Mouse (Mus musculus): ENCODE measurements around the gene Slc43a2. TPM values are rescaled to one million over a fixed set of nuclear protein-coding genes. Genes with fewer than 3 reads are reported as not detected.

Gene Slc43a2
- total RNA-seq, 2 experiments from 2014 or later: 32.3 to 33.5 TPM

- ATAC-seq (ENCODE audit: poor library complexity, severe bottlenecking): no peak
Observed at GRCm38 (mm10) chr11:75598004-75598403, 66.5 kb downstream of the Slc43a2 start.

GRCm38 (mm10) chr11:75599802-75600201 is 68.3 kb downstream of the Slc43a2 start:
- peak; percentile 97 for ATAC-seq (ENCODE audit: poor library complexity, severe bottlenecking)

- ATAC-seq (ENCODE audit: poor library complexity, severe bottlenecking): no peak
Observed at GRCm38 (mm10) chr11:75604826-75605225, 73.3 kb downstream of the Slc43a2 start.

GRCm38 (mm10) chr11:75605318-75605717 is 73.8 kb downstream of the Slc43a2 start:
- ATAC-seq (ENCODE audit: poor library complexity, severe bottlenecking): no peak

GRCm38 (mm10) chr11:75608776-75609175 is 77.3 kb downstream of the Slc43a2 start:
- no peak for ATAC-seq (ENCODE audit: poor library complexity, severe bottlenecking)

- no peak for ATAC-seq (ENCODE audit: poor library complexity, severe bottlenecking)
Observed at GRCm38 (mm10) chr11:75610021-75610420, 78.5 kb downstream of the Slc43a2 start.

GRCm38 (mm10) chr11:75614769-75615168 is 83.3 kb downstream of the Slc43a2 start:
- no peak for ATAC-seq (ENCODE audit: poor library complexity, severe bottlenecking)

GRCm38 (mm10) chr11:75615556-75615955 is 84.1 kb downstream of the Slc43a2 start:
- ATAC-seq (ENCODE audit: poor library complexity, severe bottlenecking): no peak

GRCm38 (mm10) chr11:75619133-75619532 is 87.6 kb downstream of the Slc43a2 start:
- no peak for ATAC-seq (ENCODE audit: poor library complexity, severe bottlenecking)

GRCm38 (mm10) chr11:75620136-75620780 is 88.8 kb downstream of the Slc43a2 start:
- no peak for ATAC-seq (ENCODE audit: poor library complexity, severe bottlenecking)

GRCm38 (mm10) chr11:75621426-75621825 is 89.9 kb downstream of the Slc43a2 start:
- no peak for ATAC-seq (ENCODE audit: poor library complexity, severe bottlenecking)

- ATAC-seq (ENCODE audit: poor library complexity, severe bottlenecking): peak; percentile 49
Observed at GRCm38 (mm10) chr11:75622588-75623329, 91.3 kb downstream of the Slc43a2 start.

GRCm38 (mm10) chr11:75624102-75624554 is 92.6 kb downstream of the Slc43a2 start:
- ATAC-seq (ENCODE audit: poor library complexity, severe bottlenecking): no peak

GRCm38 (mm10) chr11:75625820-75626219 is 94.3 kb downstream of the Slc43a2 start:
- no peak for ATAC-seq (ENCODE audit: poor library complexity, severe bottlenecking)

Other genes starting within 250 kb of the Slc43a2 start
- 37.2 and 37.6 TPM in 2 replicates for gene Rpa1, start 183.4 kb upstream of the Slc43a2 start, total RNA-seq (2015)
- gene Rpa1, start 183.4 kb upstream of the Slc43a2 start, total RNA-seq (2017): 126 and 129 TPM in 2 replicates
- gene Smyd4, start 183.3 kb upstream of the Slc43a2 start, total RNA-seq (2015): 1.9 and 4.9 TPM in 2 replicates
- 6.5 and 12.7 TPM in 2 replicates for gene Smyd4, start 183.3 kb upstream of the Slc43a2 start, total RNA-seq (2017)
- gene Serpinf1, start 109.0 kb upstream of the Slc43a2 start, total RNA-seq (2015): 26.5 and 30.8 TPM in 2 replicates
- gene Serpinf1, start 109.0 kb upstream of the Slc43a2 start, total RNA-seq (2017): 36.2 and 39.2 TPM in 2 replicates
- 0.71 TPM in 1 of 2 replicates, not detected in the other for gene Serpinf2, start 92.1 kb upstream of the Slc43a2 start, total RNA-seq (2015)
- not detected in 2 replicates for gene Serpinf2, start 92.1 kb upstream of the Slc43a2 start, total RNA-seq (2017)
- 11.1 and 11.9 TPM in 2 replicates for gene Wdr81, start 77.0 kb upstream of the Slc43a2 start, total RNA-seq (2015)
- 9.3 and 11.8 TPM in 2 replicates for gene Wdr81, start 77.0 kb upstream of the Slc43a2 start, total RNA-seq (2017)
- 3.1 and 7.8 TPM in 2 replicates for gene Tlcd2, start 70.0 kb upstream of the Slc43a2 start, total RNA-seq (2015)
- 4.6 and 5.4 TPM in 2 replicates for gene Tlcd2, start 70.0 kb upstream of the Slc43a2 start, total RNA-seq (2017)
- 91.3 and 102 TPM in 2 replicates for gene Prpf8, start 44.9 kb upstream of the Slc43a2 start, total RNA-seq (2015)
- 69.3 and 90.7 TPM in 2 replicates for gene Prpf8, start 44.9 kb upstream of the Slc43a2 start, total RNA-seq (2017)
- gene Rilp, start 21.6 kb upstream of the Slc43a2 start, total RNA-seq (2015): 0.98 and 1.2 TPM in 2 replicates
- 0.55 and 1.8 TPM in 2 replicates for gene Rilp, start 21.6 kb upstream of the Slc43a2 start, total RNA-seq (2017)
- gene Scarf1, start 18.2 kb upstream of the Slc43a2 start, total RNA-seq (2015): 0.41 and 1.1 TPM in 2 replicates
- gene Scarf1, start 18.2 kb upstream of the Slc43a2 start, total RNA-seq (2017): 0.66 and 0.85 TPM in 2 replicates
- 387 and 430 TPM in 2 replicates for gene Pitpna, start 56.4 kb downstream of the Slc43a2 start, total RNA-seq (2015)
- gene Pitpna, start 56.4 kb downstream of the Slc43a2 start, total RNA-seq (2017): 178 and 226 TPM in 2 replicates
- 76.2 and 79.9 TPM in 2 replicates for gene Inpp5k, start 99.3 kb downstream of the Slc43a2 start, total RNA-seq (2015)
- 44.5 and 46.5 TPM in 2 replicates for gene Inpp5k, start 99.3 kb downstream of the Slc43a2 start, total RNA-seq (2017)
- gene Myo1c, start 118.8 kb downstream of the Slc43a2 start, total RNA-seq (2015): 21.2 and 28.4 TPM in 2 replicates
- gene Myo1c, start 118.8 kb downstream of the Slc43a2 start, total RNA-seq (2017): 25.3 and 29.2 TPM in 2 replicates
- gene Crk, start 147.6 kb downstream of the Slc43a2 start, total RNA-seq (2015): 52.1 and 54.9 TPM in 2 replicates
- gene Crk, start 147.6 kb downstream of the Slc43a2 start, total RNA-seq (2017): 50.7 and 56.2 TPM in 2 replicates
- 494 and 497 TPM in 2 replicates for gene Ywhae, start 201.2 kb downstream of the Slc43a2 start, total RNA-seq (2015)
- 231 and 282 TPM in 2 replicates for gene Ywhae, start 201.2 kb downstream of the Slc43a2 start, total RNA-seq (2017)